Mouse (Mus musculus) splenic B cell, adult 2 months (primary cell): Measurements from ENCODE around the gene Olfr1293-ps.

ENCODE experiments used
- DNase-seq: peaks from one replicate; pipeline ENCODE4 v3.0.0-alpha.2; 2011; ENCODE audit warnings: low read depth, low spot score
- H3K27me3 ChIP-seq: 2 replicates; pipeline ENCODE4 v1.6.1; 2012; ENCODE audit warnings: mild to moderate bottlenecking, low read length, moderate library complexity, mixed read lengths; ENCODE audit not compliant: control insufficient read depth, poor library complexity, insufficient read depth, severe bottlenecking
- H3K36me3 ChIP-seq: 2 replicates; pipeline ENCODE4 v1.6.1; 2012; ENCODE audit warnings: mild to moderate bottlenecking, low read length, moderate library complexity, mixed read lengths; ENCODE audit not compliant: control insufficient read depth, poor library complexity, insufficient read depth, severe bottlenecking

Olfr1293-ps gene

DNA sequence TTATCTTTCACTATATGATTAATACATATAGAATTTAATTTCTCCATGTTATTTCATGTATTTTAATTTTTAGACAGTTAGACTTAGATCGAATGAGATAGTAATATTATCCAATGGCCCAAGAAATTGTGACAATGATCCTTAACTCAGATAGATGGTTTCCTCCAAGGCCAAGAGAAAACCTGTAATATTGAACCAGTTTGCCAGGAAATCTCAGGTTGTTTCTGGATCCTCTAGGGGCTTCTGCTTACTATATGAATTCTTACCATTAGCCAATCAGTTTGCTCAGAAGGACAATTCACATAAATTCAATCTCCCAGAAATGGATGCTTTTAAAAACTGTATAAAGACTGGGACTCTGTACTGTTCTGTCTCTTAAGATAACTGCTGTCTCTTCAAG lies at the start of gene Olfr1293-ps:
Gene Olfr1293-ps, plus strand, starts transcription at position 301 of the 400 bp plus-strand sequence.
- no peaks in the 10 kb centered on the region for H3K27me3 ChIP-seq
- no peaks in the 10 kb centered on the region for H3K36me3 ChIP-seq
- no peak for DNase-seq

DNA sequence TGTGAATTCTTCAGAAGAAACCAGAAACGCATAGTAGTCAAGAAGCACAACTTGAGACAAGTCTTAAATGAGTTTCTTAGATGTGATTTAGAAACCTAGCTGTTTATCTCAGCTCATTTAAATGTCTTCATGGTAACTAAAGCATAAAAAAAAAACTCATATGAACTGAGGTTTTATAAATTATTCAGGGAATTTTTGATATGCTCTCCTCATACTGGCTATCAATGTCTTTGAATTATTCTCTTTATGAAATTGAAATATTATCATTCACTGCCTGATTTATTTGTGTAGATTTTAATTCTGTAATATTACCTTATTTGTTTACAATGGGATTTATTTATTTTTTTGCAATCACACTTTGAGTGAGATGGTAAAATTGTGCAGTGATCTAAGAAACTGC lies 44.5 kb upstream of the Olfr1293-ps start, which contains the start of gene Olfr1289:
Gene Olfr1289, plus strand, starts transcription at position 301 of the 400 bp plus-strand sequence.
- no peaks in the 10 kb centered on the region for H3K36me3 ChIP-seq
- DNase-seq: no peak
- H3K27me3 ChIP-seq: no peaks in the 10 kb centered on the region

DNA sequence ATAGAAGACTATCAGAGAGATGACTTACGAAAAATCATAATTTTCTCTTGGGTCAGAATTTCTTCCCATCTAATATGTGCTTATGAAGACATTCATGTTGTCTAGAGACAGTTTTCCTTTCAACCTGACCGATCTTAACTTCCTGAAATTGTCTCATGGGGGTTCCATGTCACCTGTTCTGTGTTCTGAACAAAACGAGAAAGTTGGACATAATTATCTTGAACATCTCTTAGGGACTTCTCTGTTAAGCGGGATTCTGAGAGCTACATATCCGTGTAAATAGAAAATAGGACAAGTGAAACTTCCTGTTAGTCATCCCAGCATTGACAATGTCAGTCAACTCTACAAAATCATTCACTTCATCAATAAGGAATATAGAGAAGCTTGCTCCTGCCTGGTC lies 31.3 kb upstream of the Olfr1293-ps start, which contains the start of gene Olfr1290:
Gene Olfr1290, minus strand, starts transcription at position 101 of the 400 bp plus-strand sequence.
- H3K36me3 ChIP-seq: no peaks in the 10 kb centered on the region
- no peak for DNase-seq
- H3K27me3 ChIP-seq: no peaks in the 10 kb centered on the region

DNA sequence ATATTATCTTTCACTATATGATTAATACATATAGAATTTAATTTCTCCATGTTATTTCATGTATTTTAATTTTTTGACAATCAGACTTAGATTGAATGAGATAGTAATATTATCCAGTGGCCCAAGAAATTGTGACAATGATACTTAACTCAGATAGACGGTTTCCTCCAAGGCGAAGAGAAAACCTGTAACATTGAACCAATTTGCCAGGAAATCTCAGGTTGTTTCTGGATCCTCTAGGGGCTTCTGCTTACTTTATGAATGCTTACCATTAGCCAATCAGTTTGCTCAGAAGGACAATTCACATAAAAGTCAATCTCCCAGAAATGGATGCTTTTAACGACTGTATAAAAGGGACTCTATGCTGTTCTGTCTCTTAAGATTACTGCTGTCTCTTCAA lies 28.1 kb upstream of the Olfr1293-ps start, which contains the start of gene Olfr1291-ps1:
Gene Olfr1291-ps1, plus strand, starts transcription at position 301 of the 400 bp plus-strand sequence.
- Histone ChIP-seq H3K27me3 (no peaks in the 10 kb centered on the region), H3K36me3 (no peaks in the 10 kb centered on the region)
- no peak for DNase-seq

DNA sequence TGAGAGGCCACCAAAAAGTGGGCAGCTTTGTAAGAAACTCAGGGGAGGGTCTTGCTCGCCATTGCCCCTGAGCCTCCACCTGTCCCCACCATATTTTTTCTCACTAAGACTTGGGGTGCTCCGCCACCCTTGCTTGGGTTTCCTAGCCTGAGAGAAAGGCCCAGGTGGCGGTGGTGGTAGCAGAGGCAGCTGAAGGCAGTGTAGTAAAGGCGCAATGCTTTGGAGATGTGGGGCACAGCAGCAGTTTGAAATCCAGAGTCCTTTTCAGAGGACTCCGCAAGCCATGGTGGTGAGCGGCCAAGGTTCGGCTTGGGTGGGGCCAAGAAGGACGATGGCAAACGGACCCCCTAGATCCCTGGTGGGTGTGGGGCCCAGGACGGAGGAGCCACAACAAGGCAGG lies 7.6 kb upstream of the Olfr1293-ps start:
- Histone ChIP-seq H3K36me3 (no peaks in the 10 kb centered on the region), H3K27me3 (no peaks in the 10 kb centered on the region)
- no peak for DNase-seq

DNA sequence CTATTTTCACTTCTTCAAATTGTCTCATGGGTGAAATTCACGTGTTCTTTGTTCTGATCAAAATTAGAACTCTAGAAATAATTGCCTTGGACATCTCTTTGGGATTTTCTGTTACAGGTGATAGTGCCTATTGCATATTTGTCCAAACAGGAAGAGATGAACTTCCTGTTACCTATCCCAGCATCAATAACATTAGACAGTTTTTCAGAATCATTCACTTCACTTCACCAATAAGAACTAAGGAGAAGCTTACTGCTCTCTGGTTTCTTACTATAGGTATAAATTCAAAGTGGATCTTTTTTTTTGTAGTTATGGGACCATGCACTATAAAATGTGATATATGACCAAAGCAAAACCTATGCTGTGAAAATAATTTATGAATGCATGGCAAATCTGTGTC lies 15.2 kb downstream of the Olfr1293-ps start, which contains the start of gene Olfr1294:
Gene Olfr1294, minus strand, starts transcription at position 101 of the 400 bp plus-strand sequence.
- no peaks in the 10 kb centered on the region for H3K36me3 ChIP-seq
- no peak for DNase-seq
- H3K27me3 ChIP-seq: no peaks in the 10 kb centered on the region

DNA sequence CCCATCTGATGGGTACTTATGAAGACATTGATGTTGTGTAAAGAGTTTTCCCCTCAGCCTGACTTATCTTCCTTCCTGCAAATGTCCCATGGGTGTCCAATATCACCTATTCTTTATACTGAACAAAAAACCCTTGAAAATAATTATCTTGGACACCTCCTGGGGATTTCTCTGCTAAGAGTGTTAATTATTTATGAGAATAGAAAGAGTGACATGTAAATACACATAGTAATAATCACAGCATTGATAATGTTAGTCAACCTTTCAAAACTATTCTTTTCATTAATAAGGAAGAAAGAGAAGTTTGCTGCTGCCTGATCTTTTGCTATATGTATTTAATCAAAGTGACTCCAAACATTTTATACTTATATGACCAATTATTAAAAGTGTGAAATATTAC lies 44.6 kb downstream of the Olfr1293-ps start, which contains the start of gene Olfr1295:
Gene Olfr1295, minus strand, starts transcription at position 101 of the 400 bp plus-strand sequence.
- DNase-seq: no peak
- H3K36me3 ChIP-seq: no peaks in the 10 kb centered on the region
- H3K27me3 ChIP-seq: no peaks in the 10 kb centered on the region
